Comparison of ENCODE assay signal across 13 mouse cellular contexts in genomic region chr16:27962811-27963210, GRCm38 (mm10).
"Had no signal": no experiment of that assay in that cellular context is flagged by ENCODE, and none has a peak within 500 bp of the region (broad histone marks: within the 10 kb centered on the region; RNA-seq: fewer than 3 reads in every experiment).

No protein-coding gene starts in this region.

- H3K36me3 ChIP-seq: limb, embryonic 15.5 days; liver, embryonic 12.5 days; lung, embryonic 15.5 days; midbrain, embryonic 12.5 days had no signal

- ATAC-seq: liver, embryonic 12.5 days had no signal

- H3K4me1 ChIP-seq: limb, embryonic 15.5 days; liver, embryonic 12.5 days; lung, embryonic 15.5 days; midbrain, embryonic 12.5 days had no signal

- H3K27ac ChIP-seq: left cerebral cortex, adult 2 months; limb, embryonic 15.5 days; liver, embryonic 12.5 days; lung, embryonic 15.5 days; midbrain, embryonic 12.5 days had no signal

- H3K27me3 ChIP-seq: limb, embryonic 15.5 days; liver, embryonic 12.5 days; lung, embryonic 15.5 days; midbrain, embryonic 12.5 days had no signal

- H3K9ac ChIP-seq: limb, embryonic 15.5 days; liver, embryonic 12.5 days; lung, embryonic 15.5 days; midbrain, embryonic 12.5 days had no signal

- DNase-seq: kidney, adult 8-10 months; kidney, postnatal 25 days; retina, postnatal 1 day; right cerebral cortex, postnatal 4 days; spleen, adult 18-20 months; thymus, adult 18-20 months; thymus, postnatal 25 days had no signal

- H3K9me3 ChIP-seq: limb, embryonic 15.5 days; liver, embryonic 12.5 days; lung, embryonic 15.5 days; midbrain, embryonic 12.5 days had no signal

- H3K4me3 ChIP-seq: left cerebral cortex, adult 2 months; limb, embryonic 15.5 days; liver, embryonic 12.5 days; lung, embryonic 15.5 days; midbrain, embryonic 12.5 days; myocyte had no signal

- H3K4me2 ChIP-seq: limb, embryonic 15.5 days; liver, embryonic 12.5 days; lung, embryonic 15.5 days; midbrain, embryonic 12.5 days had no signal
